Mouse (Mus musculus): ENCODE measurements around the gene Srf. TPM values are rescaled to one million over a fixed set of nuclear protein-coding genes. Genes with fewer than 3 reads are reported as not detected.

Srf gene
- 147 and 180 TPM in 2 replicates for polyA plus RNA-seq (2012; rRNA removed; ENCODE audit: low replicate concordance)

DNA sequence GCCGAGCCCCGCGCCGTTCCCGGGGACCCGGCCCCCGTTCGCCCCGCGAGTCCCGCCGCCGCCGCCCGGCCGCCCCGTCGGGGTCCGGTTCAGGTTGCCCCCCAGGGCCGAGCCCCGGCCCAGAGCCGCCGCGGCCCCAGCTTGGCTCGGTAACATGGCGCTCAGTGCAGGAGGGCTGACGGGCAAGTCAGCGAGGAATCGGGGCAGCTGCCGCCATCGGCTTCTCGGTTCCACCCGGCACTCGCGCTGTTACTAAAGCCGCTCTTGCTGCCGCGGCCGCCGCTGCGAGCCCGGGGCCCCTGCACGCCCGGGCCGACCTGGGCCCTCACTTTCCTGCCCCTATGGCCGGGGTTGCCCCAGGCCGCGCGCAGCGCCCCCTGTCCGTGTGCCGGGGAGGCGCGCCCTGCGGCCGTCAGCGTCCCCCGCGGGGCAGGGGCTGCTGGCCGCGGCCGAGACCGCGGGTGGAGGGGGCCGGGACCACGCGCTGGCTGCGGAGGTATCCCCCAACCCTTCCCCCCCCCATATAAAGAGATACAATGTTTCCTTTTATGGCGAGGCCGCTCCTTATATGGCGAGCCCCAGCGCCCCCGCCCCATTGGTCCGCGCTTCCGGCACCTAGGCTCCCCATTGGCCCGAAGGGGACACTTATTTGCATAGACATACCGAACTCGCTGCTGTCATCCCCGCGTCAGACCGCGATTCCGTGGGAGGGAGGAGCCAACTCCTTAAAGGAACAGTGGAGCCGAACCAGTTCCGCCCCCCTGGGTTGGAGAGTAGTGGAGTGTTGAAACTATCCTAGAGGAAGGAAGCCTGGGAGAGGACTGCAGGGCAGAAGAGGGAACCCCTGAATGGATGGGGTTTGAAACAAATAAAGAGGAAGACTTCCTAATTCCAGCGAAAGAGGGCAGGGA, at the start of gene Srf:
Gene Srf (minus strand): TSS at position 503 of the 911 bp plus-strand sequence.

GRCm38 (mm10) chr17:46545813-46546564, 10.0 kb downstream of the Srf start, which contains the start of gene Cul9:
Gene Cul9, minus strand, starts transcription at chr17:46546388.

Other genes starting within 250 kb of the Srf start
- 38.3 and 51.7 TPM in 2 replicates for gene Abcc10, start 227.8 kb downstream of the Srf start, polyA plus RNA-seq (2012; rRNA removed; ENCODE audit: low replicate concordance)
- gene Zfp318, start 172.4 kb downstream of the Srf start, polyA plus RNA-seq (2012; rRNA removed; ENCODE audit: low replicate concordance): 1.4 and 3.3 TPM in 2 replicates
- 0.50 and 0.51 TPM in 2 replicates for gene Crip3, start 127.2 kb downstream of the Srf start, polyA plus RNA-seq (2012; rRNA removed; ENCODE audit: low replicate concordance)
- not detected in 2 replicates for gene Slc22a7, start 117.7 kb downstream of the Srf start, polyA plus RNA-seq (2012; rRNA removed; ENCODE audit: low replicate concordance)
- 0.14 and 0.37 TPM in 2 replicates for gene Ttbk1, start 68.5 kb downstream of the Srf start, polyA plus RNA-seq (2012; rRNA removed; ENCODE audit: low replicate concordance)
- 2.9 and 3.5 TPM in 2 replicates for gene Dnph1, start 59.5 kb downstream of the Srf start, polyA plus RNA-seq (2012; rRNA removed; ENCODE audit: low replicate concordance)
- 5.4 and 7.1 TPM in 2 replicates for gene Cul9, start 9.8 kb downstream of the Srf start, polyA plus RNA-seq (2012; rRNA removed; ENCODE audit: low replicate concordance)
- gene Ptk7, start 73.3 kb upstream of the Srf start, polyA plus RNA-seq (2012; rRNA removed; ENCODE audit: low replicate concordance): 4.7 and 6.5 TPM in 2 replicates
- 76.0 and 152 TPM in 2 replicates for gene Klc4, start 89.8 kb upstream of the Srf start, polyA plus RNA-seq (2012; rRNA removed; ENCODE audit: low replicate concordance)
- 101 and 186 TPM in 2 replicates for gene Mrpl2, start 90.1 kb upstream of the Srf start, polyA plus RNA-seq (2012; rRNA removed; ENCODE audit: low replicate concordance)
- gene Cul7, start 94.2 kb upstream of the Srf start, polyA plus RNA-seq (2012; rRNA removed; ENCODE audit: low replicate concordance): 9.8 and 12.0 TPM in 2 replicates
- gene Rrp36, start 118.2 kb upstream of the Srf start, polyA plus RNA-seq (2012; rRNA removed; ENCODE audit: low replicate concordance): 28.4 and 38.6 TPM in 2 replicates
- gene Mea1, start 122.6 kb upstream of the Srf start, polyA plus RNA-seq (2012; rRNA removed; ENCODE audit: low replicate concordance): 45.3 and 69.5 TPM in 2 replicates
- 85.2 and 117 TPM in 2 replicates for gene Klhdc3, start 124.7 kb upstream of the Srf start, polyA plus RNA-seq (2012; rRNA removed; ENCODE audit: low replicate concordance)
- 50.9 and 143 TPM in 2 replicates for gene Ppp2r5d, start 148.9 kb upstream of the Srf start, polyA plus RNA-seq (2012; rRNA removed; ENCODE audit: low replicate concordance)
- 59.8 and 104 TPM in 2 replicates for gene Pex6, start 155.3 kb upstream of the Srf start, polyA plus RNA-seq (2012; rRNA removed; ENCODE audit: low replicate concordance)
- 0.51 and 3.8 TPM in 2 replicates for gene Gnmt, start 173.0 kb upstream of the Srf start, polyA plus RNA-seq (2012; rRNA removed; ENCODE audit: low replicate concordance)
- 26.8 and 30.1 TPM in 2 replicates for gene Cnpy3, start 196.0 kb upstream of the Srf start, polyA plus RNA-seq (2012; rRNA removed; ENCODE audit: low replicate concordance)
- not detected in 2 replicates for gene Ptcra, start 207.5 kb upstream of the Srf start, polyA plus RNA-seq (2012; rRNA removed; ENCODE audit: low replicate concordance)
- 151 and 166 TPM in 2 replicates for gene 2310039H08Rik, start 216.5 kb upstream of the Srf start, polyA plus RNA-seq (2012; rRNA removed; ENCODE audit: low replicate concordance)
- gene Rpl7l1, start 226.5 kb upstream of the Srf start, polyA plus RNA-seq (2012; rRNA removed; ENCODE audit: low replicate concordance): 7.7 and 7.9 TPM in 2 replicates

All from duodenum, adult 2 months (tissue).